Mouse (Mus musculus) stomach, embryonic 16.5 days (tissue): Measurements from ENCODE around the gene Dync1h1. TPM values are rescaled to one million over a fixed set of nuclear protein-coding genes. Genes with fewer than 3 reads are reported as not detected.

ENCODE experiments used
- ATAC-seq: fragments of 200-750 bp; cut with Nextera tagmentation; 2 replicates; pipeline ENCODE4 v1.8.0; 2017; ENCODE audit warnings: moderate number of reproducible peaks, moderate TSS enrichment; ENCODE audit not compliant: insufficient read depth, low FRiP score
- H3K27ac ChIP-seq: fragments of 300-500 bp; sonication (generic); 2 replicates; pipeline ENCODE4 v1.5.1; 2014; ENCODE audit warnings: low read length
- H3K27me3 ChIP-seq: fragments of 300-500 bp; sonication (generic); 2 replicates; pipeline ENCODE4 v1.6.1; 2014; ENCODE audit warnings: low read length, control low read depth, mixed read lengths; ENCODE audit not compliant: control insufficient read depth, insufficient read depth
- H3K36me3 ChIP-seq: fragments of 300-500 bp; sonication (generic); 2 replicates; pipeline ENCODE4 v1.6.1; 2014; ENCODE audit warnings: low read length; ENCODE audit not compliant: control insufficient read depth, insufficient read depth
- H3K4me1 ChIP-seq: fragments of 300-500 bp; sonication (generic); 2 replicates; pipeline ENCODE4 v1.6.1; 2014; ENCODE audit warnings: low read length, control low read depth, mixed read lengths; ENCODE audit not compliant: control insufficient read depth, insufficient read depth
- H3K4me2 ChIP-seq: fragments of 300-500 bp; sonication (generic); 2 replicates; pipeline ENCODE4 v1.6.1; 2014; ENCODE audit warnings: low read depth, low read length, mixed read lengths
- H3K4me3 ChIP-seq: fragments of 300-500 bp; sonication (generic); replicated peaks from 2 replicates; pipeline ENCODE4 v1.5.1; 2014; ENCODE audit warnings: mild to moderate bottlenecking, low read length
- H3K9ac ChIP-seq: fragments of 300-500 bp; sonication (generic); 2 replicates; pipeline ENCODE4 v1.6.1; 2014; ENCODE audit warnings: low read length
- H3K9me3 ChIP-seq: fragments of 300-500 bp; sonication (generic); replicated peaks from 2 replicates; pipeline ENCODE4 v1.6.1; 2016; ENCODE audit warnings: low read length, control low read depth; ENCODE audit not compliant: control insufficient read depth
- WGBS: fragments of 180-500 bp; shearing (Covaris S2); extraction: QIAGEN DNeasy Blood & Tissue Kit; methylation state at CpG from one replicate; pipeline ENCODE4 v1.1.7; 2014; 5-methylcytosine and 5-hydroxymethylcytosine counted together
- polyA plus RNA-seq: library from polyadenylated mRNA; unstranded; fragments of >200 nt; fragmentation: Nextera tagmentation; extraction: Ambion mirVana; gene quantifications from 2 replicates; pipeline ENCODE4 v1.2.1, GENCODE M21; 2015

The Dync1h1 gene
- polyA plus RNA-seq, 1 experiment from 2014 or later, result 44.5 TPM

- H3K9me3 ChIP-seq, result no peaks in the 10 kb centered on the region
- WGBS, result 93% methylated on average over 9 of the region's 9 CpGs
- peaks cover 35% of the 10 kb centered on the region; the same call in 1 of the 2 replicates for H3K36me3 ChIP-seq
- no peak overlapping the region for H3K4me3 ChIP-seq
- no peaks in the 10 kb centered on the region for H3K4me1 ChIP-seq
- H3K27me3 ChIP-seq, result no peaks in the 10 kb centered on the region
- ATAC-seq, result no peak
- H3K27ac ChIP-seq, result no peak overlapping the region
- no peak overlapping the region for H3K4me2 ChIP-seq
- H3K9ac ChIP-seq, result no peak overlapping the region
Observed at GRCm38 (mm10) chr12:110566366-110566765, 34.9 kb upstream of the Dync1h1 start.

DNA sequence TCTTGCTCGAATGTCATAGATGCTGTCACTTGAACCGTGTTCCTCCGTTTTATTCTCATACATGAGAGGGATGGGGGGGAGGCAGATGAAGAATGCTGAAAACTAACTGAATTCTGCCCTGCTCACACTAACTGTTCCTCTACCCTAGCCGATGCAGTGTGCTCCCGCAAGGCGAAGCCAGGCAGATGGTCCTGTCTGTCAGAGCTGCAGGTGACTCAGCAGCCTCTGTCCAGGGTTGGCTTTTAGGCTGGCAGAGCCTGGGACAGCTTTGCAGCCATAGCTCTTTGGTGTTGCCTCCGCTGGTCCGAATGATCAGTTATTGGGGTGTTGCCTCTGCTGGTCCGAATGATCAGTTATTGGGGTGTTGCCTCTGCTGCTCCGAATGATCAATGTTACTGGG is 30.2 kb upstream of the Dync1h1 start:
- Histone ChIP-seq H3K36me3 (0 out of 2 replicates have a peak, but pooled peaks cover 26% of the 10 kb centered on the region), H3K9me3 (no peaks in the 10 kb centered on the region), H3K4me2 (no peak overlapping the region), H3K27me3 (no peaks in the 10 kb centered on the region), H3K4me3 (no peak overlapping the region), H3K4me1 (no peaks in the 10 kb centered on the region), H3K27ac (no peak overlapping the region), H3K9ac (no peak overlapping the region)
- WGBS, result 93% methylated on average over 10 of the region's 10 CpGs
- ATAC-seq, result no peak

GRCm38 (mm10) chr12:110572351-110572750 is 28.9 kb upstream of the Dync1h1 start:
- Histone ChIP-seq H3K9me3 (no peaks in the 10 kb centered on the region), H3K4me2 (no peak overlapping the region), H3K36me3 (0 out of 2 replicates have a peak, but pooled peaks cover 21% of the 10 kb centered on the region), H3K9ac (no peak overlapping the region), H3K4me3 (no peak overlapping the region), H3K4me1 (no peaks in the 10 kb centered on the region), H3K27me3 (no peaks in the 10 kb centered on the region), H3K27ac (no peak overlapping the region)
- ATAC-seq, result no peak
- WGBS, result 97% methylated on average over 4 of the region's 4 CpGs

DNA sequence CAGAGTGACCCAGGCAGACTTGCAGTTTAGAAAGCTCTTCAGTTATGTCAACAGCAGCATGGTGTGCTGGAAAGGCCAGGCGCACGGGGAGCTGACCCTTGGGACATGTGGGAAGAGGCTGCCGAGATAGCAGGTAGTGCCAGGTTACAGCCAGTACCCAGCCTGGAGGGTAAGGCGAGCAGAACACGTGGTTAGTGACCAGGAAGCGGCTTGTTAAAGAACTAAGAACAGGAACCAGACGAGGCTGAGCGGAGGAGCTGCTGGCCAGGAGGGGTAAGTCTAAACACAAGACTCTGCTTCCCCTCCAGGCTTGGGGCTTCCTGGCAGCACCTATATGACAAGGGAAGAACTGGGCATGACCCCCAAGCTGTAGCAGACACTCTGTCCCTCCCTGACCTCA is 27.6 kb upstream of the Dync1h1 start:
- Histone ChIP-seq H3K36me3 (0 out of 2 replicates have a peak, but pooled peaks cover 9% of the 10 kb centered on the region), H3K9ac (no peak overlapping the region), H3K9me3 (no peaks in the 10 kb centered on the region), H3K27ac (no peak overlapping the region), H3K4me3 (no peak overlapping the region), H3K4me1 (no peaks in the 10 kb centered on the region), H3K27me3 (no peaks in the 10 kb centered on the region), H3K4me2 (no peak overlapping the region)
- 86% methylated on average over 8 of the region's 8 CpGs for WGBS
- no peak for ATAC-seq

DNA sequence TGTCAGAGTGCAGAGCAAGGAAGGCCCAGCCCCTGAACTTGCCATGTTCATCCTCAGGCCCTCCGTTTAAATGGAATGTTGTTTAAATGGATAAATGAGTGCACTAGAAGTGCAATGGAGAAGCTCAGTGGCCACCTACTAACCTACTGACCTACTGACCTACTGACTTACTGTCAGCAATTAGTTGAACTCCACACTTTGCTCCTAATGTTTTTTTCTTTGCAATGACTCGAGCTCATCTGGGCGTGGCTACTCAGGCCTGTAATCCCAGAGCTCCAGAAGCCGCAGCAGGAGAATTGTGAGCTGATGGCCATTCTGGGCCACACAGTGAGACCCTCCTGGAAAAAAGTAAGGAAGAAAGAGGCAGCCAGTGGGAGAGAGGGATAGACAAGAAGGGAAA is 25.3 kb upstream of the Dync1h1 start:
- WGBS, result 59% methylated on average over 4 of the region's 4 CpGs
- H3K4me2 ChIP-seq, result no peak overlapping the region
- no peaks in the 10 kb centered on the region for H3K4me1 ChIP-seq
- 0 out of 2 replicates have a peak, but pooled peaks cover 6% of the 10 kb centered on the region for H3K36me3 ChIP-seq
- ATAC-seq, result no peak
- H3K27ac ChIP-seq, result no peak overlapping the region
- no peak overlapping the region for H3K9ac ChIP-seq
- no peak overlapping the region for H3K4me3 ChIP-seq
- H3K27me3 ChIP-seq, result no peaks in the 10 kb centered on the region
- no peaks in the 10 kb centered on the region for H3K9me3 ChIP-seq

DNA sequence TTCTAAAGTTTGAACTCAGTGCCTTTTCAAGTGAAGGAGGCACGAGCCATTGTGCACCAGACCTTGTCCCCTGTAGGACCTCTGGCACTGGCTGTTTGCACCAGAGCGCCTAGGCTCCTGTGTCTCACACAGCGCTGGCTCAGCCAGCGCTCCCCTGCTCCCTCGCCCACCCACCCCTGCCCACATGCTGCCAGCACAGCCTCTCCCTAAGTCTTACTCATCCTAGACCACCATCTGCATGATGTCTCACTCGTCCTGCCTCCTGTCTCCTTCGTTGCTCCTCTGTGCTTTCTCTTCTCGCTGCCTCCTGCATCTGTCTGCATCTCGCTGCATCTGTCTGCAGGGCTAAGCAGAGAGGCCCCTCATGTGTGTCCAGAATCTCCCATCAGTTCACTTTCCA is 22.9 kb upstream of the Dync1h1 start:
- no peak overlapping the region for H3K4me3 ChIP-seq
- ATAC-seq, result no peak
- 0 out of 2 replicates have a peak, but pooled peaks cover 4% of the 10 kb centered on the region for H3K36me3 ChIP-seq
- no peaks in the 10 kb centered on the region for H3K27me3 ChIP-seq
- no peak overlapping the region for H3K27ac ChIP-seq
- H3K9me3 ChIP-seq, result no peaks in the 10 kb centered on the region
- no peaks in the 10 kb centered on the region for H3K4me1 ChIP-seq
- no peak overlapping the region for H3K9ac ChIP-seq
- 88% methylated on average over 9 of the region's 9 CpGs for WGBS
- no peak overlapping the region for H3K4me2 ChIP-seq

DNA sequence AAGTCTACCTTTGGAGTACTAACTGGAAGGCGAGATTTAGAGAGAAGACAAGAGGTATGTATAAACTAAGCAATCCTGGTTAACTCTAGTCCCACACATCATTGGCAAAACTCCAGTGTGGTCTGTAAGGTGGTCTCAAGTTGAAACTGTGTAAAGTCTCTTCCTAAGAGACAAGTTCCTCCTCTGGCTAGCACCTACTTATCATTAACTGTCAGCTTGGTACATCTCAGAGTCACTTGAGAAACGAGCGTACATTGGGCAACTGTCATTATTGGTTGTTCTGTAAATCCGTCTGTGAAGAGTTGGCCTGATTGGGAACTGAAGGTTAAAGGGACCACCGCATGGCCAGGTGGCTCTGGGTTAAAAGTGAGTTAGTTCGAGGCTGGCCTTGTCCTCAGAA is 12.6 kb upstream of the Dync1h1 start:
- Histone ChIP-seq H3K4me2 (no peak overlapping the region), H3K36me3 (no peaks in the 10 kb centered on the region), H3K27me3 (no peaks in the 10 kb centered on the region), H3K4me3 (no peak overlapping the region), H3K4me1 (peaks cover 13% of the 10 kb centered on the region), H3K9me3 (no peaks in the 10 kb centered on the region), H3K9ac (no peak overlapping the region), H3K27ac (no peak overlapping the region)
- no peak for ATAC-seq
- 75% methylated on average over 6 of the region's 6 CpGs for WGBS

GRCm38 (mm10) chr12:110590804-110591259 is 10.4 kb upstream of the Dync1h1 start:
- Histone ChIP-seq H3K9ac (peak overlapping the region; percentile 90), H3K4me1 (peaks cover 13% of the 10 kb centered on the region), H3K9me3 (no peaks in the 10 kb centered on the region), H3K27ac (peak overlapping the region; percentile 96), H3K4me2 (peak overlapping the region; percentile 93), H3K27me3 (no peaks in the 10 kb centered on the region), H3K36me3 (no peaks in the 10 kb centered on the region), H3K4me3 (peak overlapping the region; percentile 83)
- whole genome bisulfite sequencing, result 1% methylated on average over 15 of the region's 15 CpGs
- no peak for ATAC-seq

DNA sequence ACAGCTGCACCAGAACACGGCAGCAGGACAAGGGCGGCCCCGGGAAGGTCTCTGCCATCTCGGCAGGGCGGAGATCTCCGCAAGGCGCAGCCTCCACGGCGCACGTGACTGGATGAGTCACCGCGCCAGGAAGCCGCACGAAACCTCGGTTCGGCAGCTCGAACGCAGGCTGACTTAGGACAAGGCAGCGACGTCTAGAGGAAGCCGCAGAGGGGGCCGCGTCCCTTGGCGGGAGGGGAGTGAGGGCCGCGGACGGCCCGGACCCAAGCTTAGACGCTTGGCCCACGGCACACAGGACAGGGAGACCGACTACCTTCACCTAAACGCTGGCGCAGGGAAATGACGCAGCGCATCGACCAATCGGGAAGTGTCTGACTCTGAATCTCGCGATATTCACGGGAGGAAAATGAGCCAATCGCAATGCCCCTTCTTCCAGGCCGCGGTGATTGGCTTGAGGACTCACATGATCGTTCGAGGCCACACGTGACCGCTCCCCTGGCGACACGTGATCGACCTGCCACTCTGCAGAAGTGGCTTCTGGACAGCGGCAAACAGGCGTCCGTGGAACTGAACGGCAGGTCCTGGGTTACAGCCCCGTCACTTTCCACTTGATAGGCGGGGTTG is 9.9 kb upstream of the Dync1h1 start:
- Histone ChIP-seq H3K4me1 (peaks cover 13% of the 10 kb centered on the region), H3K4me3 (peak overlapping the region; percentile 83), H3K9me3 (no peaks in the 10 kb centered on the region), H3K4me2 (peak overlapping the region; percentile 94), H3K36me3 (no peaks in the 10 kb centered on the region), H3K27me3 (no peaks in the 10 kb centered on the region), H3K9ac (peak overlapping the region; percentile 90), H3K27ac (peak overlapping the region; percentile 96)
- under 1% methylated on average over 56 of the region's 56 CpGs for WGBS
- ATAC-seq, result peak; percentile 98
